Mouse (Mus musculus) induced T-regulatory cell, adult 2 months (primary cell): ENCODE results near the gene Akr1cl.
A peak's percentile ranks its signal among the peaks of the same experiment; 100 is the strongest.

Experiments
- DNase-seq: peaks from one replicate; pipeline ENCODE4 v3.0.0-alpha.2; 2012; ENCODE audit warnings: low read depth

The Akr1cl gene

DNA sequence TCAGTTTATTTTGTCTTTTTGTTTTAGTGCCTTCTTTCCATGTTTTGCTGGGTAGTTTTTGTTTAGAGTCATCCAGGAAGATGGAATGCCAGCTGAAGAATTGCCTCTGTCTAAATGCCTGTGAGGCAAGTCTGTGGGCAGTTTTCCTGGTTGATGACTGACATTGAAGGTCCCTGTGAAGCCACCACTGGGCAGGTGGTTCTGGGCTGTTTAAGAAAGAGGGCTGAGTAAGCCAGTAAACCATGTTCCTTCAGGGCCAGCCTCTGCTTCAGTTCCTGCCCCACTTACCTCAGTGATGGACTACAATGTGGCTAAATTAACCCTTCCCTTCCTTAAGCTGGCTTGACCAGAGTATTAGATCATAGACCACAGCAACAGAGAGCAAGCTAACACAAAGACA is 44.4 kb downstream of the Akr1cl start:
- DNase-seq, result no peak

DNA sequence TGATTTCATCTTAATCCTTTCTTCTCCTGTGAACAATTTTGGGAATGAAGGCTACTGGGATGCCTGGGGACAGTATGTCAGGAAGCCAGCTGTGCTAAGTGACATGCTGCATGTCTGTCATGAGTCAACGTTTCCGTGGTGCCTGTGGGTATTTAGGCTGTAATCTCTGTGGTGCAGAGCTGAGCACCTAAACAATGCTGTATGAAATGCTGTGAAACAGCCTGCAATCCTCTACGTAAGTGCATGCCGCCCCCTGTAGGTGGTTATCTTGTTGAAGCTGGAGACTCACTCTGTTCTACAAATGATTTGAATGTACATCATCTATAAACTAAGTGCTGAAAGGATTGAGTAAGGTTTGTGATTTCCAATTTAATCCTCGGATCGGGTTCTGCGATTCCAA is 46.4 kb downstream of the Akr1cl start:
- DNase-seq, result peak; percentile 53

DNA sequence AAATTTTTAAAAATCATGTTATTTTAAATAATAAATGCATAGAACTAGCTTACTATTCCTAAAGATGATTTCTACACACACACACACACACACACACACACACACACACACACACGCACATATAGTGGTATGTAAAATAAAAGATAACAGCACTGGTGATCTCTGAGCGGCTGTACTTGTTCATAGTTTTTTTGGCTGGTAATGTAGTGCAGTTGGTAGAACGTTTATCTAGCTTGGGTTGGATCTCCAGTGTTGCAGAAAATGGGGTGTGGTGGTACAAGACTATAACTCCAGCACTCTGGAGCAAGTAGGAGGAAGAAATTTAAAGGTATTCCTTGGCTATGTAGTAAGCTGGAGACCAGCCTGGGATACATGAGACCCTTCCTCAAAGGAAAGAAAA is 49.3 kb downstream of the Akr1cl start:
- no peak for DNase-seq

DNA sequence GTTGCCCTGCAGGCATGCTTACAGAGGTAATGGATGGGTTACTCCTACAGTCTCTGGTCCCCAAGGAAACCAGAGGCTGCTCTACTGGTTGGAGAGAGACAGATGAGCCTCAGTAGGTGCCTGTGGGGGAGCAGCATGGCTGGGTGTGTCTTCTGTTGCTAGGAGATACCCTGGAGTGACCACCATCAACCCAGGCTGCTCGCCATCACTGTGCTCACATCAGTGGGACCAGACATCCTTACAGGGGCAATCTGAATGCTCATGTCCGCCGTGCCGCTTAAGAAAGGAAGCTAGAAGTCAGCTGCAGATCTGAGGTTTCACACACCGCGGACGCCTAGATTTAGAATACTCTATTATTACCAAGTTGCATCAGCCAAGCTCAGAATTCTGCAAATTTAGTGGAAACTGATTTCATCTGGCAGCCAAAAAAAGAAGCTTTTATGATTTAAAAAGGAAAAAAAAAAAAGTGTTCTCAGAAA is 54.2 kb downstream of the Akr1cl start:
- no peak for DNase-seq

DNA sequence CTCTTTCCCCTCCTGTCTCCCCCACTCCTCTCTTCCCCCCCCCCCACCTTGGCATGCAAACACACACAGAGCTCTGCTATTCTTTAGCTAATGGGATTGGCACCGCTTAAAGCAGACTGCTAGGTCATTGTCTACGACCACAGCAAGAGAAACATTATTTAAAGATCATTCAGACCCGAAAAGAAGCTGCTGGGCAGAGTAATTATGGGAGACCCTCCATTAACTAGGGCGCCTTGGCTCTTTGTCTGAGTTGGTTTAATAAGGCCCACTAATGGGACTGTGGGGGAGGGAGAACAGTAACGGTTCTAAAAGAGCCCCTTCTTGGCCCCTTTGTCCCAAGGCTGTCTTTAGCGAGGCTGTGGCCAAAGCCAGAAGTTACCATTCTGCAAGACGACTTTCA is 57.2 kb downstream of the Akr1cl start:
- DNase-seq, result no peak

DNA sequence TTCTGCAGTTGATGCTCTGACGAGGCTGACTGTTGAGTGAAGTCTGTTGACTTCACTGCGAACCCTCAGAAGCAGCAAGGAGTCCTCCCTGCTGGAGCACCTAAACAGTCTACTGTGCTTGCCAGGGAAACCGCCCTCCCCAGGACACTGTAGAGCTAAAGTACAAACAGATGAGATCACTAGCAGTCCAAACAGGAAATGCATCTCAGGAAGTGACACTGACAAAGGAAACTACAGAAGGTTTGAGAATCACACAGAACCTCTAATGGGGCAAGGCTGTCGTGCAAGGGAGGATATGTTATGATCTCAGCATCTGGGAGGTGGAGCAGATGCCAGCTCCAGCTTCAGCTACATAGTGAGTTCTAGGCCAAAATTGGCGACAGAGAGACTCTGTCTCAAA is 61.9 kb downstream of the Akr1cl start:
- DNase-seq, result peak; percentile 57
